In genomic region chr2:143545299-143545751, GRCm38 (mm10) we compare ENCODE assay signal across 9 mouse cellular contexts. TPM values are rescaled to one million over a fixed set of nuclear protein-coding genes. Genes with fewer than 3 reads are reported as not detected.
DNase-seq lines count a peak whose midpoint lies in the region; ATAC-seq and TF ChIP-seq lines count a peak whose summit lies in the region.
"Had no signal": no experiment of that assay in that cellular context is flagged by ENCODE, and none has a peak within 500 bp of the region (broad histone marks: within the 10 kb centered on the region; RNA-seq: fewer than 3 reads in every experiment).

No protein-coding gene starts in this region.

- no peaks in the 10 kb centered on the region; the same call in 1 of the 2 replicates for H3K9me3 ChIP-seq in kidney, postnatal 0 days (replicated peaks; ENCODE audit: low read length)
- no peaks in the 10 kb centered on the region for H3K9me3 ChIP-seq in hindbrain, embryonic 10.5 days
- H3K9me3 ChIP-seq in liver, embryonic 12.5 days (replicated peaks): no peaks in the 10 kb centered on the region
- H3K9me3 ChIP-seq: megakaryocyte, embryonic 14.5 days had no signal

- no peak for TF ChIP-seq CTCF in kidney, postnatal 0 days (IDR thresholded peaks at IDR 0.05; ENCODE audit: low read depth)
- TF ChIP-seq CTCF in small intestine, adult 2 months (IDR thresholded peaks at IDR 0.05; ENCODE audit: extremely low read depth, insufficient read length, insufficient replicate concordance, low read depth, low read length): no peak

- H3K4me1 ChIP-seq in kidney, postnatal 0 days (replicated peaks; ENCODE audit: insufficient read depth, low read length): 0 out of 2 replicates have a peak, but pooled peaks cover 6% of the 10 kb centered on the region
- H3K4me1 ChIP-seq in hindbrain, embryonic 10.5 days (replicated peaks): peaks cover 25% of the 10 kb centered on the region
- no peaks in the 10 kb centered on the region for H3K4me1 ChIP-seq in liver, embryonic 12.5 days
- H3K4me1 ChIP-seq in small intestine, adult 2 months (ENCODE audit: control insufficient read depth, insufficient read depth, insufficient read length, low read length): no peaks in the 10 kb centered on the region
- H3K4me1 ChIP-seq: megakaryocyte, embryonic 14.5 days had no signal

- no peak overlapping the region for H3K27ac ChIP-seq in kidney, postnatal 0 days
- H3K27ac ChIP-seq in hindbrain, embryonic 10.5 days: peak overlapping the region; percentile 87
- no peak overlapping the region for H3K27ac ChIP-seq in liver, embryonic 12.5 days
- no peak overlapping the region for H3K27ac ChIP-seq in small intestine, adult 2 months (ENCODE audit: insufficient read depth, low read depth, low read length)

- H3K27me3 ChIP-seq in kidney, postnatal 0 days (ENCODE audit: insufficient read depth, low read length): peaks cover 32% of the 10 kb centered on the region
- peaks cover 40% of the 10 kb centered on the region for H3K27me3 ChIP-seq in hindbrain, embryonic 10.5 days (ENCODE audit: insufficient read depth, poor library complexity, severe bottlenecking)
- H3K27me3 ChIP-seq in liver, embryonic 12.5 days (replicated peaks): peaks cover 58% of the 10 kb centered on the region
- peaks cover 14% of the 10 kb centered on the region for H3K27me3 ChIP-seq in small intestine, adult 2 months (ENCODE audit: control insufficient read depth, insufficient read depth, low read length)

- no peaks in the 10 kb centered on the region for H3K36me3 ChIP-seq in kidney, postnatal 0 days (ENCODE audit: insufficient read depth, low read length)
- no peaks in the 10 kb centered on the region for H3K36me3 ChIP-seq in hindbrain, embryonic 10.5 days
- no peaks in the 10 kb centered on the region for H3K36me3 ChIP-seq in liver, embryonic 12.5 days
- H3K36me3 ChIP-seq in small intestine, adult 2 months (ENCODE audit: control insufficient read depth, insufficient read depth, low read length): no peaks in the 10 kb centered on the region

- peak overlapping the region; percentile 32 for H3K4me3 ChIP-seq in kidney, postnatal 0 days (replicated peaks; ENCODE audit: low read depth, low read length)
- H3K4me3 ChIP-seq in hindbrain, embryonic 10.5 days: peak overlapping the region; percentile 65
- peak overlapping the region; percentile 41 for H3K4me3 ChIP-seq in liver, embryonic 12.5 days
- H3K4me3 ChIP-seq in small intestine, adult 2 months (ENCODE audit: low read depth, low read length): peak overlapping the region; percentile 27

- 1% methylated on average over 7 of the region's 7 CpGs for WGBS in kidney, postnatal 0 days
- under 1% methylated on average over 7 of the region's 7 CpGs for WGBS in hindbrain, embryonic 10.5 days
- WGBS in liver, embryonic 12.5 days (ENCODE audit: insufficient replicate concordance): 4% methylated on average over 7 of the region's 7 CpGs
- 2% methylated on average over 7 of the region's 7 CpGs for WGBS in small intestine, adult 2 months

- ATAC-seq in kidney, postnatal 0 days (replicated peaks; ENCODE audit: low FRiP score, low read depth): no peak
- no peak for ATAC-seq in liver, embryonic 12.5 days

- H3K4me2 ChIP-seq in kidney, postnatal 0 days (ENCODE audit: low read length): peak overlapping the region; percentile 67
- H3K4me2 ChIP-seq in liver, embryonic 12.5 days: peak overlapping the region; percentile 59

- TF ChIP-seq POLR2A in small intestine, adult 2 months (IDR thresholded peaks at IDR 0.05; ENCODE audit: low read depth, low read length): no peak

- peak; percentile 14 for DNase-seq in kidney, postnatal 0 days (ENCODE audit: low spot score)
- no peak for DNase-seq in kidney, postnatal 25 days
- peak; percentile 57 for DNase-seq in cerebellum, postnatal 14 days
- peak; percentile 43 for DNase-seq in hindbrain, embryonic 10.5 days (ENCODE audit: low spot score)
- no peak for DNase-seq in natural killer cell, adult 2 months (ENCODE audit: low spot score in 2 of 2)
- DNase-seq in lung, postnatal 10 days: no peak

- no peak overlapping the region for H3K9ac ChIP-seq in kidney, postnatal 0 days (ENCODE audit: low read depth, low read length)
- no peak overlapping the region for H3K9ac ChIP-seq in liver, embryonic 12.5 days

RNA-seq across cellular contexts. Expression of gene Pcsk2, which starts 0.6 kb away (rescaled TPM):
- 0.92 and 1.1 TPM in 2 replicates for polyA plus RNA-seq in kidney, postnatal 0 days (2015; fragmentation: Nextera tagmentation; extraction: Ambion mirVana)
- 2.3 and 2.4 TPM in 2 replicates for polyA plus RNA-seq in hindbrain, embryonic 10.5 days (2016; fragmentation: Nextera tagmentation; extraction: Ambion mirVana)
- polyA plus RNA-seq in liver, embryonic 12.5 days (2016; fragmentation: Nextera tagmentation; extraction: Ambion mirVana): 0.07 and 0.12 TPM in 2 replicates
- polyA plus RNA-seq in small intestine, adult 2 months (2012; rRNA removed): 0.29 and 0.51 TPM in 2 replicates

Comparison
In these comparisons a context has a peak if more than half of its experiments do, and no peak if none do; other contexts are left out.
1. DNase-seq: peak in kidney, postnatal 0 days (single experiment), cerebellum, postnatal 14 days (2 of 2) and hindbrain, embryonic 10.5 days (single experiment); none in kidney, postnatal 25 days (0 of 2), natural killer cell, adult 2 months (0 of 2) and lung, postnatal 10 days (single experiment).
2. Peak in every context shown above with its lines, with median percentiles within 50 percentile points of each other: H3K4me3 ChIP-seq.